Mouse (Mus musculus) left cerebral cortex, postnatal 36 days (tissue): ENCODE measurements at regions not wholly inside any gene's neighbourhood (a gene's known extent, or its start where the extent isn't known, plus 50 kb on each side); places are given as distances from the start of the nearest gene placed in this dataset.

Experiments
- DNase-seq, 2 experiments: peaks; one replicate each; pipeline ENCODE4 v3.0.0; 2021 to 2022; ENCODE audit warnings: low spot score in 2 of 2, mixed read lengths in 1 of 2
- intact Hi-C: fragments of 180-260 bp; cut with DNase I; formaldehyde crosslinking; loops from one replicate; pipeline ENCODE4 v1.15.1; 2025

GRCm38 (mm10) chr12:68242683-68243082 lies 916.3 kb downstream of the Rps29 start:
- intact Hi-C loops, result no loop called here
- no peak for DNase-seq

- peak; percentile 4 to 6 for DNase-seq
- intact Hi-C loops, result no loop called here
These were observed 927.2 kb downstream of the Rps29 start for GRCm38 (mm10) chr12:68231803-68232202.

- intact Hi-C loops, result no loop called here
- no peak for DNase-seq
These were observed 941.9 kb downstream of the Rps29 start for GRCm38 (mm10) chr12:68217091-68217490.

GRCm38 (mm10) chr12:68208302-68208701 lies 950.7 kb downstream of the Rps29 start:
- intact Hi-C loops, result no loop called here
- peak; percentile 3 for DNase-seq

GRCm38 (mm10) chr12:68183858-68184257 lies 961.5 kb upstream of the Mdga2 start:
- DNase-seq, result no peak
- intact Hi-C loops, result no loop called here

- DNase-seq, result no peak
- intact Hi-C loops, result no loop called here
These were observed 939.0 kb upstream of the Mdga2 start for GRCm38 (mm10) chr12:68161317-68161716.

GRCm38 (mm10) chr12:68148066-68148465 lies 925.7 kb upstream of the Mdga2 start:
- DNase-seq, result no peak
- intact Hi-C loops, result no loop called here

- no peak for DNase-seq
- intact Hi-C loops, result no loop called here
These were observed 917.5 kb upstream of the Mdga2 start for GRCm38 (mm10) chr12:68139831-68140230.

GRCm38 (mm10) chr12:68131776-68132175 lies 909.4 kb upstream of the Mdga2 start:
- DNase-seq, result no peak
- intact Hi-C loops, result no loop called here

- intact Hi-C loops, result no loop called here
These were observed 893.4 kb upstream of the Mdga2 start for GRCm38 (mm10) chr12:68115762-68116161.

More at GRCm38 (mm10) chr12:68115762-68116161, 893.4 kb upstream of the Mdga2 start:
- no peak for DNase-seq
